Mouse (Mus musculus) bone marrow macrophage, adult 2 months (primary cell): Measurements from ENCODE around the gene Tlcd2. TPM values are rescaled to one million over a fixed set of nuclear protein-coding genes. Genes with fewer than 3 reads are reported as not detected.

ENCODE experiments used
- H3K27ac ChIP-seq: 2 replicates; pipeline ENCODE4 v1.5.1; 2012; ENCODE audit warnings: low read depth, low read length; ENCODE audit not compliant: insufficient read depth
- H3K4me1 ChIP-seq: 2 replicates; pipeline ENCODE4 v1.6.1; 2012; ENCODE audit warnings: low read length; ENCODE audit not compliant: control insufficient read depth, insufficient read depth
- H3K4me3 ChIP-seq: 2 replicates; pipeline ENCODE4 v1.5.1; 2012; ENCODE audit warnings: mild to moderate bottlenecking, low read length, moderate library complexity; ENCODE audit not compliant: insufficient read depth
- CTCF ChIP-seq: IDR thresholded peaks from 2 replicates; pipeline ENCODE4 v1.5.1; 2012; ENCODE audit warnings: low read depth, mild to moderate bottlenecking, low read length, moderate library complexity
- POLR2A ChIP-seq: IDR thresholded peaks from 2 replicates; pipeline ENCODE4 v1.6.1; 2012; ENCODE audit warnings: mild to moderate bottlenecking, low read depth, low read length, borderline replicate concordance
- polyA plus RNA-seq: library from polyadenylated mRNA; stranded (reverse); fragments of >200 nt; gene quantifications from 2 replicates; pipeline ENCODE4 v1.2.4, GENCODE M21; 2012; ENCODE audit not compliant: missing spikeins, insufficient read depth, insufficient read length

Tlcd2 gene
- polyA plus RNA-seq, 1 experiment, result 3.6 TPM

DNA sequence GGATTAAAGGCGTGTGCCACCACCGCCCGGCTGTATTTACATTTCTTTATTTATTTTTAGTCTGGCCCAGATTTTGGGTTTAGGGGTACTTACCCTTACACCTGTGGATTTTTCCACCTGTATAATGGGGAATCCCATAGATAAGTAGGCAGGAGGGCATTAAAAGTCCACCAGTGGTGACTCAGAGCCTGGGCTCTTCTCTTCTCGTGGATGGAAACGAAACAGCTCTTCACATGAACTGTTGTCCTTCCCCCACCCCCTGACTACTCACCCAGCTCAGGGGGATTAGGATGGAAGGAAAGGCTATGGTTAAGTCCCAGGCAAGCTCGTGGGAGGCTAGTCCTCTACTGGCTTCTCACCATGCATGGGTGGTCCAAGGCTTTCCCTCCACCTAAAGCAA lies 2.9 kb downstream of the Tlcd2 start:
- Histone ChIP-seq H3K4me3 (no peak overlapping the region), H3K4me1 (peaks cover 24% of the 10 kb centered on the region), H3K27ac (no peak overlapping the region)
- no peak for TF ChIP-seq CTCF
- TF ChIP-seq POLR2A, result no peak

GRCm38 (mm10) chr11:75465051-75465450 lies 3.5 kb downstream of the Tlcd2 start:
- no peak overlapping the region for H3K4me3 ChIP-seq
- no peak for TF ChIP-seq POLR2A
- no peak for TF ChIP-seq CTCF
- H3K27ac ChIP-seq, result no peak overlapping the region
- peaks cover 18% of the 10 kb centered on the region for H3K4me1 ChIP-seq

GRCm38 (mm10) chr11:75466731-75467505 lies 5.4 kb downstream of the Tlcd2 start:
- Histone ChIP-seq H3K27ac (no peak overlapping the region), H3K4me3 (no peak overlapping the region), H3K4me1 (peaks cover 15% of the 10 kb centered on the region)
- no peak for TF ChIP-seq POLR2A
- TF ChIP-seq CTCF, result no peak

DNA sequence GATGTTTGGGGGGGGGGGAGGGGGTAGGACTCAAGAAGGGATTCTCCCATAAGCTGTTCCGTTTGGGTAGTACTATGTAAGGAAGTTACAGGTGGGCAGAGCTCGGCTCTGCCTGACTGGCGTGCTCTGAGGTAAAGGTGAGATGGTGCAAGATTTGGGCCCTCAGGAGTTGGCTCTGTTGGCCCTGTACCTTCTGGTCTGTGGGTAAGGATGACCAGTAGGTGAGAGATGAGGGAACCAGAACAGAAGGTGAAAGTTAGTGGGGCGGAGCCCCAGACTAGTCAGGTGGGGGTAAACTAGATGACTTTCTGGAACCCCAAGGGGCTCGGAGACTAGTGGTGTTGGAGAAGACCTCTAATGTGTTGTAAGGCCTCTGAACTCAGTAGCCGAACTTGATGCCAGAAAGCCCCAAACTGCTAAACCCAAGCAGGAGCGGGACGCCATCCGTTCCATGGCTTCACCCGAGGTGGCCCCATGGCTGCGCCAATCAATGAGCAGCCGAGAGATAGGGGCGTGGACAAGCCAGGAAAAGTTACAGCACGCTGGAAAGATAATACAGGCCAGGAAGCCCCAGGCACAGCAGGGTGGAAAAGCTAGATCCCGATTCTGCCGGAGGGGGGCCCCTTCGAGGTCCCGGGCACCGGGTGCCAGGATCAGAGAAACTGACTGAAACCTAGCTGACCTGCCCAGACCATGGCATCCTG lies 6.1 kb downstream of the Tlcd2 start:
- no peak overlapping the region for H3K4me3 ChIP-seq

DNA sequence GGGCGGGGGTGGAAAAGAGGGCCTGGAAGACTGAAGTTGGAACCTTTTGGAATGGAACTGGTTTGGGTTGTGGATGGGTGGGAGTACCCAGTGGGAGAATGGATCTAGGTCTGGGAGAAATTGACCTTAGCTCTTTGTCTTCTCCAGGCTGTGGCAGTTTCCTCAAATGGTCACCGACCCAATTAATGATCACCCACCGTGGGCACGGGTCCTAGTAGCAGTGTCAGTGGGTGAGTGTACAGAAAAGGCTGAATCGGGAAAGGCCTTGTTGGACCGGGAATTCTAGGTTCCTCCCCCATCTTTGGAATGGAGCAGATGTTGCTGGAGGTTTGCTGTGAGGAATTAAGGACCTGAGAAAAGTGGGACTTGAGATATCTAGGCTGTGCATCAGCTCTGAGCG lies 6.9 kb downstream of the Tlcd2 start:
- no peak overlapping the region for H3K4me3 ChIP-seq

More for the DNA sequence above, 6.1 kb downstream of the Tlcd2 start:
- H3K4me1 ChIP-seq, result peaks cover 13% of the 10 kb centered on the region
- no peak for TF ChIP-seq CTCF
- no peak for TF ChIP-seq POLR2A
- no peak overlapping the region for H3K27ac ChIP-seq

GRCm38 (mm10) chr11:75469261-75469660 lies 7.7 kb downstream of the Tlcd2 start:
- Histone ChIP-seq H3K4me1 (peaks cover 7% of the 10 kb centered on the region; the same call in 1 of the 2 replicates), H3K4me3 (no peak overlapping the region), H3K27ac (no peak overlapping the region)
- TF ChIP-seq CTCF, result no peak
- TF ChIP-seq POLR2A, result no peak

More for the DNA sequence above, 6.9 kb downstream of the Tlcd2 start:
- Histone ChIP-seq H3K4me1 (peaks cover 10% of the 10 kb centered on the region), H3K27ac (no peak overlapping the region)
- TF ChIP-seq CTCF (no peak), POLR2A (no peak)

DNA sequence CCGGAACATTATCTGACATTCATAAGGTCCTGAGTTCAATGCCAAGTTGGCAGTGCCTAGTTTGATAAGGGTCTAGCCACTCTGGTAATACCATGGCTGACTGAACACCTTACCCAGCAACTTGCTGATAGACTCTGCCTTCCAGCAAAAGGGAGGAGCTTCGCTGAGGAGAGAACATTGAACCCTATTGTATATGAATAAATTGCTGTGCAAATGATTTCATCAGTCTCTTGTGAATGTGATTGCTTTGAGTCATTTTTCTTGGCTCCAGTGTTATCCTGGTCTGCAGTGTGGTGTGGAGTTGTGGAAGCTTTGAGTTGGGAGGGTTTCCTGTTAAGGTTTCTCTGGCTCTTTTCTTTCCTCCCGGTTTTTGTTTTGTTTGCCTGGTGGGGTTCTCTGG lies 9.2 kb downstream of the Tlcd2 start:
- H3K4me1 ChIP-seq, result peaks cover 2% of the 10 kb centered on the region; the same call in 1 of the 2 replicates
- TF ChIP-seq CTCF, result no peak
- TF ChIP-seq POLR2A, result no peak
- no peak overlapping the region for H3K4me3 ChIP-seq
- no peak overlapping the region for H3K27ac ChIP-seq

- Histone ChIP-seq H3K27ac (no peak overlapping the region), H3K4me3 (no peak overlapping the region), H3K4me1 (peaks cover 2% of the 10 kb centered on the region; the same call in 1 of the 2 replicates)
- TF ChIP-seq POLR2A, result no peak
- TF ChIP-seq CTCF, result no peak
Observed at GRCm38 (mm10) chr11:75472469-75473081, 11.1 kb downstream of the Tlcd2 start.

DNA sequence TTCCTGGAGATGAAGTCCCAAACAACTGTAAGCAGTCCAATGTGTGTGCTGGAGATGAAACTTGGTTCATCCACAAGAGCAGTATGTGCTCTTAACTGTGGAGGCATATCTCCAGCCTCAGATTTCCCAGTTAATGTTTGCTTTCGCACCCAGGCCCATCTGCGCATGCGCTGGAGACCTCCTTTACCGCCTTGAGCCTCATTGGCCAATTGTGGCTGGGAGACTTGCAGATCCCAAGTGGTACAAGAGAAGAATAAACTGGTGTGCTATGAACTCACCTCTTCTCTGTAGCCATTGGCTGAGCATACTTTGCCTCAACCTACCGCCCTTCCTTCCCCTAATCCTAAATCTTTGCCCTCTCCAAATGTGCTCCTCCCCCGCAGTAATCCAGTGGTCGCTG lies 11.9 kb downstream of the Tlcd2 start:
- H3K27ac ChIP-seq, result no peak overlapping the region
- no peak overlapping the region for H3K4me3 ChIP-seq
- TF ChIP-seq POLR2A, result no peak
- TF ChIP-seq CTCF, result no peak

More for the DNA sequence above, 11.9 kb downstream of the Tlcd2 start:
- peaks cover 2% of the 10 kb centered on the region; the same call in 1 of the 2 replicates for H3K4me1 ChIP-seq
